Mouse (Mus musculus) lung, embryonic 14.5 days (tissue): ENCODE data around the gene Kif2c. TPM values are rescaled to one million over a fixed set of nuclear protein-coding genes. Genes with fewer than 3 reads are reported as not detected.

ENCODE experiments used
- ATAC-seq: fragments of 200-750 bp; cut with Nextera tagmentation; 2 replicates; pipeline ENCODE4 v1.8.0; 2017; ENCODE audit warnings: mild to moderate bottlenecking, moderate TSS enrichment, moderate library complexity; ENCODE audit not compliant: insufficient read depth
- DNase-seq: peaks from one replicate; pipeline ENCODE4 v3.0.0-alpha.2; 2015
- H3K27ac ChIP-seq: fragments of 300-500 bp; sonication (generic); 2 replicates; pipeline ENCODE4 v1.5.1; 2014; ENCODE audit warnings: low read depth, mild to moderate bottlenecking, moderate library complexity
- H3K27me3 ChIP-seq: fragments of 300-500 bp; sonication (generic); 2 replicates; pipeline ENCODE4 v1.6.1; 2014; ENCODE audit warnings: low read length, control low read depth; ENCODE audit not compliant: insufficient read depth
- H3K36me3 ChIP-seq: fragments of 300-500 bp; sonication (generic); 2 replicates; pipeline ENCODE4 v1.6.1; 2014; ENCODE audit warnings: control low read depth; ENCODE audit not compliant: insufficient read depth
- H3K4me1 ChIP-seq: fragments of 300-500 bp; sonication (generic); 2 replicates; pipeline ENCODE4 v1.6.1; 2014; ENCODE audit warnings: antibody characterized with exemption, control low read depth; ENCODE audit not compliant: insufficient read depth
- H3K4me2 ChIP-seq: fragments of 300-500 bp; sonication (generic); 2 replicates; pipeline ENCODE4 v1.6.1; 2014; ENCODE audit warnings: mild to moderate bottlenecking
- H3K4me3 ChIP-seq: fragments of 300-500 bp; sonication (generic); 2 replicates; pipeline ENCODE4 v1.5.1; 2014; ENCODE audit warnings: low read depth, low read length
- H3K9ac ChIP-seq: fragments of 300-500 bp; sonication (generic); 2 replicates; pipeline ENCODE4 v1.6.1; 2014
- H3K9me3 ChIP-seq: fragments of 300-500 bp; sonication (generic); 2 replicates; pipeline ENCODE4 v1.6.1; 2016; ENCODE audit warnings: low read depth, low read length, control low read depth
- CTCF ChIP-seq: IDR thresholded peaks from 2 replicates; pipeline ENCODE4 v1.5.1; 2016; ENCODE audit warnings: antibody characterized with exemption, low read depth
- WGBS: fragments of 180-500 bp; shearing (Covaris S2); extraction: QIAGEN DNeasy Blood & Tissue Kit; methylation state at CpG from one replicate; pipeline ENCODE4 v1.1.7; 2014; 5-methylcytosine and 5-hydroxymethylcytosine counted together
- polyA plus RNA-seq: library from polyadenylated mRNA; unstranded; fragments of >200 nt; fragmentation: Nextera tagmentation; extraction: Ambion mirVana; gene quantifications from 2 replicates; pipeline ENCODE4 v1.2.1, GENCODE M21; 2014

Kif2c gene
- polyA plus RNA-seq, 1 experiment from 2014 or later, result 85.9 TPM

DNA sequence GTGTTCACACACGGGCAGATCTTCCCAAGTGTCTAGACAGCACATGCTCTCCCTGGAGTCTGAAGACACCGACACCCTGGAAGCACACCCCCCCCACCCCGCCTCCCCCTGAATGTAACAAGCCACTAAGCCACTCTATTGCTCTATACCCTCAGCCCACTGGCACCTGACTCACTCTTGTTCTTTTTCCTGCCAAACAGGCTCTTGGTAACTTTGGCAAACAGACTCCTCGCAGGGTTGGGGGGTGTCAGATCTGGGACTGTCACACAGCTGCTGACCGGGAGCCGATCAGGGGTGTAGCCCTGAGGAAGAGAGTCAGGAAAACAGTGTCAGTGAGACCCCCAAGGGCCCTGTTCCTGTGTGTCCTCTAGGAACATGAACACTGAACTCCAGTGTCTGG is 51.2 kb downstream of the Kif2c start:
- no peaks in the 10 kb centered on the region for H3K9me3 ChIP-seq
- no peak for ATAC-seq
- 64% methylated on average over 6 of the region's 6 CpGs for WGBS
- peaks cover 14% of the 10 kb centered on the region; the same call in 1 of the 2 replicates for H3K4me1 ChIP-seq
- H3K27me3 ChIP-seq, result peaks cover 18% of the 10 kb centered on the region
- H3K4me3 ChIP-seq, result no peak overlapping the region
- H3K36me3 ChIP-seq, result peaks cover 16% of the 10 kb centered on the region; the same call in 1 of the 2 replicates
- no peak overlapping the region for H3K27ac ChIP-seq
- TF ChIP-seq CTCF, result no peak
- no peak for DNase-seq
- H3K4me2 ChIP-seq, result no peak overlapping the region
- H3K9ac ChIP-seq, result no peak overlapping the region

DNA sequence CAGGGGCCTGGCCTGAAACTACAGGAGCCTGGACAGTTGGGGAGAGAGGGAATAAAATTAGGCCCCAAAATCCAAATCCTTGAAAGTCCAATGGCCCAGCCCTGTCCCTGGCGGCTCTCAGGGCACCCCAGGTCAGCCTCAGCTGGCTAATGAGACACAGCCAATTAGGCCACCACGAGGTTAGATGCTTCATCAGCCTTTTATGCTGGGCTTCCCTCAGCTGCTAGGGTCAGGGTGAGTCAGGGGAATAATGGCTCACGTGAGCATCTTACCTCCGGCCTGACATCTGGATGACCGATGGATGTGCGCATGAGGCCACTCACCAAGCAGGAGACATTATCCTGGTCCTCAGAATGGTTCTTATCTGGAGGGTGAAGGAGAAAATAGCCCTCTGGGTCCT is 51.6 kb downstream of the Kif2c start:
- Histone ChIP-seq H3K36me3 (peaks cover 16% of the 10 kb centered on the region; the same call in 1 of the 2 replicates), H3K4me2 (no peak overlapping the region), H3K4me1 (peaks cover 17% of the 10 kb centered on the region), H3K9ac (no peak overlapping the region), H3K27ac (no peak overlapping the region), H3K9me3 (no peaks in the 10 kb centered on the region), H3K4me3 (no peak overlapping the region), H3K27me3 (peaks cover 18% of the 10 kb centered on the region)
- 79% methylated on average over 6 of the region's 6 CpGs for WGBS
- TF ChIP-seq CTCF, result no peak
- ATAC-seq (no peak), DNase-seq (no peak)

DNA sequence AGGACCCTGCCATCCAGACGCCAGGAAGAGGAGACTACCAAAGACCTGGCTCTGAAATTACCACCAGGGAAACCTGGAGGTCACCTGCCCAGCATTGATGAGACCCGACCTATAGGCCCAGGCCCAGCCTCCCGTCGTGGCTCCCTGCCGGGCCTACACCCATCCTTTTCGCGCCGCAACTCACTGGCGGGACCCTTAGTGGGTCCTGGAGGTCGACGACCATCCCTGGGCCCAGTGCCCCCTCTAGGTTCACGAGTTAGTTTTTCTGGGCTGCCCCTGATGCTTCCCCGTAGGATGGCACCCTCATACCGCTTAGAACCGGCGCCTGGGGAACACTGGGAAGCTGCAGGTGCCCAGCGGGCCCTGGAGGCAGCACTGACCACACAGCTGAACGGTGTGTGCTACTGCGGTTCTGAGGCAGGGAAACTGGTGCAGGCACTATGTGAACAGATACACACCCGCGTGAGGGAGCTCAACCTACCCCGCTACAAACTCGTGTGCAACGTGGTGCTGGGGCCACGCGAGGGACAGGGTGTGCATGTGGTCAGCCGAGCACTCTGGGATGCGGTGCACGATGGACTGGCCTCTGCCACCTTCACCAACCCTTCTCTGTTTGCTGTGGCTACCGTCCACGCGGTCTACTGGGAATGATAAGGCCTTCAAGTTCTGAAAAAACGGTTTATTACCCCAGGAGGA is 54.3 kb downstream of the Kif2c start:
- no peak overlapping the region for H3K9ac ChIP-seq
- H3K27me3 ChIP-seq, result peaks cover 15% of the 10 kb centered on the region
- no peak overlapping the region for H3K27ac ChIP-seq
- no peak for TF ChIP-seq CTCF
- DNase-seq (no peak), ATAC-seq (no peak)
- H3K36me3 ChIP-seq, result peaks cover 16% of the 10 kb centered on the region; the same call in 1 of the 2 replicates
- 88% methylated on average over 33 of the region's 33 CpGs for WGBS
- H3K4me1 ChIP-seq, result peaks cover 25% of the 10 kb centered on the region
- no peak overlapping the region for H3K4me3 ChIP-seq
- no peaks in the 10 kb centered on the region for H3K9me3 ChIP-seq
- H3K4me2 ChIP-seq, result no peak overlapping the region

DNA sequence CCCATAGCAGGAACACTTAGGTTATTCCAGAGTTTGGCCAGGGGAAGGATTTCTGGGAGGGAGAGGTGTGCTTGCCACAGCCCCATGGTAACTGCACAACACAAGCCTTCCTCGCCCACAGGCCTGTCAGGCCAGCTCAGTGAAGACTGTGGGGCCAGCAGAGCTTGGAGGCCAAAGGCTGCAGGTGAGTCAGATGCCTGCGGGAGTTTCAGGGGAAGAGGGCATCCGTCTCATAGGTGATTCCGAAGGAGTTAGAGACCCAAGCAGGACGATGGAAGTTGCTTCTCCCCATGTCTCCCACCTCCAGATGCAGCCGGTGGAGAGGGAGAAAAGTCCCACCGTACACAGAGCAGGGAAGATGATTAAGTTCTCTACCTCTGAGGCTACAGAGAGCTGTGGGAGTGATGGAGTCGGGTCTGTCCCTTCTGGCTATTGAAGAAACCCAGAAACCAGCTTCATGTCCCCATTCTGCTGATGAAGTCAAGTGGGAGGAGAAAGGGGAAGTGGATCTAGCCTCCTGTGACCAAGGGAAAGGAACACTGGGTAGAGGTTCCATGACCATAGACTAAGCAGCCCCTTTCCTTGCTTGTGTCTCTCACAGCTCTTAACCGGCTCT is 55.7 kb downstream of the Kif2c start, which contains the start of gene Tctex1d4:
Gene Tctex1d4 (plus strand): TSS at position 120 of the 616 bp plus-strand sequence.
- H3K4me3 ChIP-seq, result no peak within 1 kb of the TSS
- 0 out of 2 replicates have a peak within 1 kb of the TSS, but pooled peaks have one; percentile 26 for H3K4me2 ChIP-seq
- H3K36me3 ChIP-seq, result peaks cover 16% of the 10 kb centered on the region; the same call in 1 of the 2 replicates
- 86% methylated on average over 9 of the region's 9 CpGs for WGBS
- DNase-seq, result no peak
- no peak for TF ChIP-seq CTCF
- no peaks in the 10 kb centered on the region for H3K9me3 ChIP-seq
- peaks cover 2% of the 10 kb centered on the region; the same call in 1 of the 2 replicates for H3K27me3 ChIP-seq
- H3K9ac ChIP-seq, result peak within 1 kb of the TSS; percentile 26; the same call in 1 of the 2 replicates
- H3K27ac ChIP-seq, result peak within 1 kb of the TSS; percentile 94
- no peak for ATAC-seq
- peaks cover 17% of the 10 kb centered on the region for H3K4me1 ChIP-seq

DNA sequence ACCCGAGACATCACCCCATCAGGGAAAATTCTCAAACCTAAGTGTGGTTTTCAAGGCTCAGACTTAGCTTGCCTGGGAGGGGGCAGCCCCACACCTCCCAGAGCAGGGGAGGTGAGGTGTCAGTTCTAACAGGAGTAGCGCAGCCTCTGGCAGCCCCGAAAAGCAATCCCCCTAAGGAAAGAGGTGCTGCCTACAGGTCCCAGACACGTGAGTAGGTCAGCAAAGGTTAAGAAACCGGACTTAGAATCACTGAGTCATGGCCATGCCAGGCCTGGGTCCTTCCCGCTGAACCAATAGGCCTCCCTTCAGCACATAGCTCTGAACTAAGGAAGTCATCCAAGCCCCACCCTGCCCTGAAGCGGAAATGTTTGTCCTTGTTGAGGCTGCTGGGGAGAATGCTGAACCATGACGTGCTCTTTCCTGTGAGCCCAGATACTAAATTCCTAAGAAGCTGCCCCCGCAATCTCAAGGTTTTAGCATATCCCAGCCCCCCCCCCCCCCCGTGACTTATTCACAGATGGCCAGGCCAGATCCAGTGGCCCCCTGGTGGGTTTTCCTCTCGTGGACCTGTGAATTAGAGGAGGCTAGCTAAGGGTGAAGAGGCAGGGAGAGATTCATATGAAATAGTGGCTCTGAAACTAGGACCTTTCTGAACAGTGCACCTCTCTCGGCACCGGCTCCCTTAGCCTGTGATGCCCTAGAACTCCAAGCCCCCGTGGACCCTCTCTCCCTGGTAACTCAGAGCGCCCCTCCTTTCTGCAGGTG is 56.3 kb downstream of the Kif2c start:
- Histone ChIP-seq H3K9ac (peak overlapping the region; percentile 26; the same call in 1 of the 2 replicates), H3K9me3 (no peaks in the 10 kb centered on the region), H3K4me1 (peaks cover 17% of the 10 kb centered on the region), H3K4me2 (0 out of 2 replicates have a peak overlapping the region, but pooled peaks have one; percentile 26), H3K36me3 (peaks cover 12% of the 10 kb centered on the region; the same call in 1 of the 2 replicates), H3K27me3 (no peaks in the 10 kb centered on the region), H3K27ac (peak overlapping the region; percentile 94), H3K4me3 (no peak overlapping the region)
- ATAC-seq (peak; percentile 60), DNase-seq (peak; percentile 80)
- 31% methylated on average over 15 of the region's 15 CpGs for WGBS
- no peak for TF ChIP-seq CTCF

DNA sequence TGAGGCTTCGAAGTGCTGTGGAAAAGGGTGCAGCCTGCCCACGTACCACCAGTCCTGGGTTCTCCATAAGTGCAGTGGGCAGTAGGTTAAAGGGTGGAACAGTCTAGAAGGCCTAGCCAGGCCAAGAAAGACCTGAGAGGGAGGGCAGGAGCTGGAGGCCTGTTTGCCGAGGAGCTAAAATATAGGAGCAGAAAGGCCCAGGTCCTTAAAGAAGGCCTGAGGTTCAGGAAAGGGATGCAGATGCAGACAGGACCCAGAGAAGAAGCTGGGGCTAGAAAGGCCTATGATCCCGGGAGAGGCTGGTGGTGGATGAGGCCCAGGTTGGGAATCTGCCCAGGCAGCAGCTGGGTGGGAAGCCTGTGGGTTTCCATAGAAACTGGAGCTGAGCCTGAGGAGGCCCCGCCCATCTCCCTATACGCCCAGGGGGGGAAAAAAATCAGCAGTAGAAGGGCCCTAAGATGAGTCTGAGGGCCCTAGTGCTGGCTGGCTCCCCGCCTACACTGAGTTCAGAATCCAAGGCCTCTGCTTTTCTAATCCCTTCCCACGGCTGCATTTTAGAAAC is 57.0 kb downstream of the Kif2c start, which contains the start of gene Btbd19:
Gene Btbd19 (minus strand): TSS at position 378 of the 562 bp plus-strand sequence.
- WGBS, result 21% methylated on average over 8 of the region's 8 CpGs
- no peak for TF ChIP-seq CTCF
- H3K4me1 ChIP-seq, result peaks cover 17% of the 10 kb centered on the region
- H3K4me3 ChIP-seq, result no peak within 1 kb of the TSS
- peak; percentile 92 for DNase-seq
- H3K9me3 ChIP-seq, result no peaks in the 10 kb centered on the region
- peak within 1 kb of the TSS; percentile 26 for H3K4me2 ChIP-seq
- peak within 1 kb of the TSS; percentile 94 for H3K27ac ChIP-seq
- peak within 1 kb of the TSS; percentile 35; the same call in 1 of the 2 replicates for H3K9ac ChIP-seq
- no peaks in the 10 kb centered on the region for H3K27me3 ChIP-seq
- peaks cover 12% of the 10 kb centered on the region; the same call in 1 of the 2 replicates for H3K36me3 ChIP-seq
- ATAC-seq, result peak; percentile 60
